Mouse (Mus musculus) heart, adult 10 weeks (tissue): ENCODE results near the gene Klrd1. TPM values are rescaled to one million over a fixed set of nuclear protein-coding genes. Genes with fewer than 3 reads are reported as not detected.

Source experiments
- polyA plus RNA-seq: library from polyadenylated mRNA; stranded (reverse); fragments of 350-450 nt; fragmentation: Illumina TruSeq; extraction: RNeasy Lipid Tissue Mini Kit (QIAGEN cat#74804); gene quantifications from one replicate; pipeline ENCODE4 v1.2.3, GENCODE M21; 2014; ENCODE audit warnings: low read depth, low replicate concordance

Klrd1 gene
- not detected for polyA plus RNA-seq

DNA sequence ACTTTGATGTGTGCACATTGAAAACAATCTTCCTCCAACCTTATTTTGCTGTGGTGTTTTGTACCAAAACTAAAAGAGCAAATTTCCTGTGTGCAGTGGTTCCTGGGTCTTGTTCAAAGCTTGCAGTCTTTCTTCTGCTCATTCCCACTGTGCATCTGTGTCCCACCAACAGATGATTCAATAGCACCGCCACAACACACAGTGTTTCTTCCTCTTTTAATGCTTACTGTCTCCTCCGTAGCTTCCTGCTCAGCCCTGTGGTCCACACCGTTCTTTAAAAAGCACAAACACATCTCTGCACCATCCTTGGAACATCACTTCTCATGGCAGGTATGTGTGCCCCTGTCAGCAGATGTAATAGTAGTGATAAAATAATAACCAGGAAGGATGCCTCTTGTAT is at the start of gene Klrd1:
Klrd1 (plus strand) TSS at position 275 of the 400 bp plus-strand sequence.

DNA sequence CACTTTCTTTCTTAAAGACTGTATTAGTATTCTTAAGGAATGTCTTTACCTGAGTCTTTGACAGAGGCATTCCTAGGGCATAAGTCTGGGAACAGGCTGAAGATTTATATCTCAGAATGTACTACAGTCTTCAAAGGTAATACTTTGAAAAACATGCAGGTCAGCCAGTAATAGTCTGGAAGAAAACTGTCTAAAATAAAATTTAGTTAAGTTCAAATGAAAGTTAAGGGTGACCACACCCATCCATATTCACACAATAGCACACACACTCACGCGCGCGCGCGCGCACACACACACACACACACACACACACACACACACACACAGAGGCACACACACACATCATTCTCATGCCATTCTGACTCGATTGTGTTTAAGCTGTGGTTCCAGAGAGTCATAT is 14.0 kb upstream of the Klrd1 start, which contains the start of gene Klre1:
Klre1 (plus strand) TSS at position 301 of the 400 bp plus-strand sequence.

DNA sequence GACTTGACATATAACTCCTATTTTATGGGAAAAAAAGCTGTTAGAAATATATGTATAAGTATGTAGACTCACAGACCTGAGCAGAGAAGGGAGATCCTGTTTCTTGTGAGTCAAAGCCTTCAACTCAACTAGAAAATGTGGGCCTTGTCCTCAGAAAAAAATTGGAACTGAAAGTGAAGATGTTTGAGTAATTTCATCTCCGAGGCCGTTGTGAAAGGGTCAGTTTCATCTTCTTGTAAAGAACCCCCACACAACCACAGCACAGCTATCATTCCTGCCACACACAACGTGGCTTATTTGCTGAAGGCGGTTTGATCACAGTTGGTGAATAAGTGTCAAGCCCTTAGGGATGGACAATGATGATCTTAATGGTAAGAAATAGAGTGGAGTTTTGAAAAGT is 32.2 kb downstream of the Klrd1 start, which contains the start of gene Klrk1:
Klrk1 (minus strand) TSS at position 130 of the 400 bp plus-strand sequence.

DNA sequence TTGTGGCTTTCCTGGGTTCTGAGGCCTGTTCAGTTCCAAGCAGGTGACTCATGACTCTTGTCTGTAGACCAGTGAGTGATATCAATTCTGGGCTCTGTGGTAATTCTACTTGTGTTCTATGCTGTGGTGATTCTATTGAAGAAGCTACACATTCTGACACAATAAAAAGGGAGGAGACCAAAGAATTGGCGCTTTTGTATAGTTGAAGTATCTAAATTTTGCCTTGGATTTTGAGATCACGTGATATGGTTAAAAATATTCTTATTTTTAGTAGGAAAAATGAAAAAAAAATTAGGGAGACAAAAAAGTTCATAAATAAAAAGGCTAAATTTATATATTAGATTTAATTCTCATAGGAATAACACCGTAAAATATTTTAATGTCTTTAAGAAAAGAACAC is 51.7 kb downstream of the Klrd1 start, which contains the start of gene Klrc3:
Klrc3 (minus strand) TSS at position 101 of the 400 bp plus-strand sequence.

Other genes starting within 250 kb of the Klrd1 start
- 1.8 TPM for gene Clec12a, start 249.1 kb upstream of the Klrd1 start, polyA plus RNA-seq
- 2.3 TPM for gene Clec12b, start 205.9 kb upstream of the Klrd1 start, polyA plus RNA-seq
- gene Clec1b, start 194.5 kb upstream of the Klrd1 start, polyA plus RNA-seq, result 0.65 TPM
- not detected for gene Clec9a, start 182.9 kb upstream of the Klrd1 start, polyA plus RNA-seq
- gene Clec1a, start 139.8 kb upstream of the Klrd1 start, polyA plus RNA-seq, result 8.4 TPM
- gene Olr1, start 84.6 kb upstream of the Klrd1 start, polyA plus RNA-seq, result not detected
- gene Tmem52b, start 79.2 kb upstream of the Klrd1 start, polyA plus RNA-seq, result not detected
- gene Gabarapl1, start 58.6 kb upstream of the Klrd1 start, polyA plus RNA-seq, result 130 TPM
- not detected for gene Klre1, start 13.9 kb upstream of the Klrd1 start, polyA plus RNA-seq
- gene Klrk1, start 32.1 kb downstream of the Klrd1 start, polyA plus RNA-seq, result not detected
- not detected for gene Klrc3, start 51.6 kb downstream of the Klrd1 start, polyA plus RNA-seq
- gene Klrc2, start 68.9 kb downstream of the Klrd1 start, polyA plus RNA-seq, result not detected
- not detected for gene Klrc1, start 87.2 kb downstream of the Klrd1 start, polyA plus RNA-seq
- not detected for gene Klri1, start 125.3 kb downstream of the Klrd1 start, polyA plus RNA-seq
- gene Klri2, start 148.7 kb downstream of the Klrd1 start, polyA plus RNA-seq, result not detected
- gene Gm156, start 192.5 kb downstream of the Klrd1 start, polyA plus RNA-seq, result not detected